ENCODE assay signal across 27 mouse cellular contexts in the genomic region with DNA sequence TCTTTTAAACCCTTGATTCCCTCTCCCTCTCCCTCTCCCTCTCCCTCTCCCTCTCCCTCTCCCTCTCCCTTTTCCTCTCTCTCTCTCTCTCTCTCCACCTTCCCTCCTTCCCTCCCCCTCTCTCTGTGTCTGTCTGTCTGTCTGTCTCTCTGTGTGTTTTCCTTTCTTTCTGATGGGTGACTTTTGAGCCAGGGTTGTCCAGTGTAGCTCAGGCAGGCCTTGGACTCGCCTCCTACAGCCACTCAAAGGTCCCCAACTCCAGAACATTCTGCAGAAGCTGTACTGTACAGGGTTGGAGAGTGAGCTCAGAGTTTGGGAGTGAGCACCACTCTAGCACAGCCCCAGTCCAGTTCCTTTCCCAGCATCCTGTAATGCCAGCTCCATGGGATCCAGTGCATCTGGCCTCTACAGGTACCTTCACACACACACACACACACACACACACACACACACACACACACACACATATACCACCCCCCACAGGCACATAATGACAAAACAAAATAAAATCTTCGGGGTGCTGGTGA. TPM values are rescaled to one million over a fixed set of nuclear protein-coding genes. Genes with fewer than 3 reads are reported as not detected.
DNase-seq lines count a peak whose midpoint lies in the region; ATAC-seq lines count a peak whose summit lies in the region.
"Had no signal": no experiment of that assay in that cellular context is flagged by ENCODE, and none has a peak within 500 bp of the region (broad histone marks: within the 10 kb centered on the region; RNA-seq: fewer than 3 reads in every experiment).

No protein-coding gene starts in this region.

- H3K9me3 ChIP-seq in kidney, embryonic 15.5 days (replicated peaks) = no peaks in the 10 kb centered on the region
- H3K9me3 ChIP-seq in midbrain, embryonic 11.5 days (ENCODE audit: control insufficient read depth, low read length) = no peaks in the 10 kb centered on the region
- H3K9me3 ChIP-seq in midbrain, embryonic 15.5 days = no peaks in the 10 kb centered on the region
- H3K9me3 ChIP-seq in limb, embryonic 13.5 days = no peaks in the 10 kb centered on the region
- H3K9me3 ChIP-seq: forebrain, embryonic 10.5 days; forebrain, embryonic 13.5 days; G1E; heart, embryonic 12.5 days; heart, embryonic 15.5 days had no signal

- H3K9ac ChIP-seq in kidney, embryonic 15.5 days = no peak overlapping the region
- H3K9ac ChIP-seq in midbrain, embryonic 11.5 days (ENCODE audit: low read length) = no peak overlapping the region
- H3K9ac ChIP-seq in midbrain, embryonic 15.5 days = no peak overlapping the region
- H3K9ac ChIP-seq in limb, embryonic 13.5 days = no peak overlapping the region
- H3K9ac ChIP-seq: forebrain, embryonic 13.5 days; heart, embryonic 12.5 days; heart, embryonic 15.5 days had no signal

- H3K27me3 ChIP-seq in kidney, embryonic 15.5 days = no peaks in the 10 kb centered on the region
- peaks cover 7% of the 10 kb centered on the region for H3K27me3 ChIP-seq in midbrain, embryonic 11.5 days (ENCODE audit: control insufficient read depth, insufficient read depth, low read length)
- peaks cover 6% of the 10 kb centered on the region; the same call in 1 of the 2 replicates for H3K27me3 ChIP-seq in midbrain, embryonic 15.5 days (replicated peaks)
- H3K27me3 ChIP-seq in limb, embryonic 13.5 days = peaks cover 13% of the 10 kb centered on the region; the same call in 1 of the 2 replicates
- H3K27me3 ChIP-seq: CH12.LX; heart, embryonic 12.5 days; heart, embryonic 15.5 days; Patski had no signal

- H3K4me1 ChIP-seq in kidney, embryonic 15.5 days = peaks cover 12% of the 10 kb centered on the region; the same call in 1 of the 2 replicates
- H3K4me1 ChIP-seq in midbrain, embryonic 11.5 days (ENCODE audit: control insufficient read depth, insufficient read depth, low read length) = no peaks in the 10 kb centered on the region
- no peaks in the 10 kb centered on the region for H3K4me1 ChIP-seq in midbrain, embryonic 15.5 days
- peaks cover 9% of the 10 kb centered on the region; the same call in 1 of the 2 replicates for H3K4me1 ChIP-seq in limb, embryonic 13.5 days

- DNase-seq in heart, adult 11 months = peak; percentile 82
- DNase-seq in heart, postnatal 25 days (ENCODE audit: low spot score) = no peak
- no peak for DNase-seq in kidney, postnatal 25 days
- DNase-seq in midbrain, embryonic 11.5 days (ENCODE audit: low spot score, missing footprints) = peak; percentile 82
- DNase-seq: adrenal gland, postnatal 10 days; adrenal gland, postnatal 36 days; B cell, adult 2 months; cerebellum, adult 18-20 months; cerebellum, adult 9-10 months; cerebellum, postnatal 14 days; gastrocnemius, adult 2 months; gastrocnemius, postnatal 14 days; heart, adult 18-20 months; heart, postnatal 10 days; heart, postnatal 4 days had no signal

- no peaks in the 10 kb centered on the region for H3K36me3 ChIP-seq in kidney, embryonic 15.5 days
- no peaks in the 10 kb centered on the region for H3K36me3 ChIP-seq in midbrain, embryonic 11.5 days (ENCODE audit: control insufficient read depth, insufficient read depth, low read length)
- H3K36me3 ChIP-seq in midbrain, embryonic 15.5 days (replicated peaks) = no peaks in the 10 kb centered on the region
- H3K36me3 ChIP-seq in limb, embryonic 13.5 days = no peaks in the 10 kb centered on the region
- H3K36me3 ChIP-seq: forebrain, embryonic 10.5 days; G1E; heart, embryonic 12.5 days; heart, embryonic 15.5 days had no signal

- intact Hi-C loops in heart, postnatal 25 days (cut with DNase I) = no loop called here

- 50% methylated on average over 2 of the region's 2 CpGs for WGBS in kidney, embryonic 15.5 days
- WGBS in midbrain, embryonic 11.5 days = 74% methylated on average over 2 of the region's 2 CpGs
- 65% methylated on average over 2 of the region's 2 CpGs for WGBS in midbrain, embryonic 15.5 days
- WGBS in limb, embryonic 13.5 days = 59% methylated on average over 2 of the region's 2 CpGs

- H3K4me3 ChIP-seq in kidney, embryonic 15.5 days (replicated peaks) = no peak overlapping the region
- H3K4me3 ChIP-seq in midbrain, embryonic 11.5 days (ENCODE audit: low read depth, low read length) = no peak overlapping the region
- H3K4me3 ChIP-seq in midbrain, embryonic 15.5 days = no peak overlapping the region
- H3K4me3 ChIP-seq in limb, embryonic 13.5 days = no peak overlapping the region
- H3K4me3 ChIP-seq: forebrain, embryonic 10.5 days; forebrain, embryonic 13.5 days; gastrocnemius, adult 2 months; heart, embryonic 12.5 days; heart, embryonic 15.5 days had no signal

- H3K4me2 ChIP-seq in kidney, embryonic 15.5 days = no peak overlapping the region
- H3K4me2 ChIP-seq in midbrain, embryonic 11.5 days = no peak overlapping the region
- no peak overlapping the region for H3K4me2 ChIP-seq in midbrain, embryonic 15.5 days
- no peak overlapping the region for H3K4me2 ChIP-seq in limb, embryonic 13.5 days (replicated peaks)
- H3K4me2 ChIP-seq: forebrain, embryonic 13.5 days; heart, embryonic 12.5 days; heart, embryonic 15.5 days had no signal

- H3K27ac ChIP-seq in kidney, embryonic 15.5 days = no peak overlapping the region
- no peak overlapping the region for H3K27ac ChIP-seq in midbrain, embryonic 11.5 days (ENCODE audit: low read depth, low read length)
- H3K27ac ChIP-seq in midbrain, embryonic 15.5 days = no peak overlapping the region
- H3K27ac ChIP-seq in limb, embryonic 13.5 days = no peak overlapping the region
- H3K27ac ChIP-seq: forebrain, embryonic 10.5 days; forebrain, embryonic 13.5 days; gastrocnemius, adult 2 months; heart, embryonic 15.5 days had no signal

- peak; percentile 49; the same call in 1 of the 2 replicates for ATAC-seq in kidney, embryonic 15.5 days (replicated peaks; ENCODE audit: low FRiP score)
- no peak for ATAC-seq in midbrain, embryonic 11.5 days (ENCODE audit: low FRiP score)
- ATAC-seq in midbrain, embryonic 15.5 days (replicated peaks) = no peak
- ATAC-seq in limb, embryonic 13.5 days (ENCODE audit: low FRiP score, low read depth) = peak; percentile 59; the same call in 1 of the 2 replicates
- ATAC-seq: forebrain, embryonic 13.5 days; forebrain, embryonic 16.5 days; hindbrain, embryonic 16.5 days; Patski had no signal

RNA-seq across cellular contexts. Expression of a gene that starts 20.9 kb away (rescaled TPM):
- 10 to 100 TPM; 82.4 to 86.7 TPM for total RNA-seq in heart, postnatal 25 days (2021)
- polyA plus RNA-seq in kidney, embryonic 15.5 days (2015; fragmentation: Nextera tagmentation; extraction: Ambion mirVana) = 88.2 and 88.3 TPM in 2 replicates
- 52.2 and 58.2 TPM in 2 replicates for polyA plus RNA-seq in midbrain, embryonic 11.5 days (2014; fragmentation: Nextera tagmentation; extraction: Ambion mirVana)
- 71.5 and 73.0 TPM in 2 replicates for polyA plus RNA-seq in midbrain, embryonic 15.5 days (2015; fragmentation: Nextera tagmentation; extraction: Ambion mirVana)
- 77.2 and 88.0 TPM in 2 replicates for polyA plus RNA-seq in limb, embryonic 13.5 days (2015; fragmentation: Nextera tagmentation; extraction: Ambion mirVana)

Comparison
In these comparisons a context has a peak if more than half of its experiments do, and no peak if none do; other contexts are left out.
1. DNase-seq: peak in heart, adult 11 months (single experiment) and midbrain, embryonic 11.5 days (single experiment); none in heart, postnatal 25 days (single experiment) and kidney, postnatal 25 days (0 of 2).
2. ATAC-seq: peak in kidney, embryonic 15.5 days (single experiment) and limb, embryonic 13.5 days (single experiment); none in midbrain, embryonic 11.5 days (single experiment) and midbrain, embryonic 15.5 days (single experiment).